Mouse (Mus musculus) kidney, adult 8-10 months (tissue): ENCODE measurements at regions not wholly inside any gene's neighbourhood (a gene's known extent, or its start where the extent isn't known, plus 50 kb on each side); places are given as distances from the start of the nearest gene placed in this dataset.

Source experiments
- DNase-seq, 2 experiments: peaks; one replicate each; pipeline ENCODE4 v3.0.0; 2022

- peak in 1 of 2 experiments; percentile 11 for DNase-seq
Measured at GRCm38 (mm10) chr2:45172382-45172781, 55.2 kb upstream of the Zeb2 start.

DNA sequence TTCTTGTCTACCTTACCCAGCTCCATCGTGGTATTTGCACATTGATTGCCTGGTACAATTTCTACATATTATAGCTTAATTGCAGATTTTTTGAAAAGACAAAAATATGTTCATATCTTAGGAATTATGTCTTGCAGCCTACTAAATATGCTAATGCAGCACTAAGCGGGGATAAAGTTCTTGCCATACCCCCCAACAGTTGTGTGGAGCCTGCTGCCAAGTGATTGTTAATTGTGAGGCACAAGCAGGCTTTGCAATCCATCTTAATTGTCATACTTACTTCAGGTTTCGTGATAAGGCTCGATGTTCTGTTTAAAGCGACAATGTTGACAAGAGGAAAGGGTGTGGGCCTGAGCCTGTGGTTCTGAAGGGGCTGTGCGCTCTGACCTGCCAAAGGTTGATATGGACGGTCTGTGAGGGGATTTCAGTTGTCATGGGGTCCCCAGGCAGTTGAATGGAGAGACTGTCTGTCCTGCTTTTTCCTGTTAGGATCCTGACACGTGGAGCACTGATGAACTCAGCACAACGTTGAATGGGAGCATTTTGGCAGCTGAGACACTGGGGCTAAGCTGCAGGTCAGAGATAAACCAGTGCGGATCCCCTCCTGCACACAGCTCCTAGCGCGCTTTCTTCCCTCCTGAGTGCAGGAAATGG, 54.5 kb upstream of the Zeb2 start:
- no peak for DNase-seq

DNA sequence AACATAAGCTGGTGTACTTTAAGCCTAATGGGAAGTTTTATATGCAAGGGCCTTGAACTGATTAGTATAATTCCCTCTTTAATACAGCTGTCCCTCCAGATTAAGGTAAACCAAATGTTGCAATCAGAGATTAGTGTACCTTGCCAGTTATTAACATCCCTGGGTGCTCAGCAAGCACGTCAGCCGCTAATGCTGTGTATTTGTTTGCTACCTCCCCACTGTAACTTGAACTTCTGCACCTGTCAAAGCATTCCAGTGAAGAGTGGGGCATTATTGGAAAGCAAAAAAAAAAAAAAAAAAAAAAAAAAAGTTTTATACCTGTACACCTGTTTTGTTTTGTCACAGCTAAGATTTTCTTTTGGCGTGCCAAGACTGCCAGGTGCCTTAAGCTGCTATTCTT, 53.1 kb upstream of the Zeb2 start:
- DNase-seq = no peak

DNA sequence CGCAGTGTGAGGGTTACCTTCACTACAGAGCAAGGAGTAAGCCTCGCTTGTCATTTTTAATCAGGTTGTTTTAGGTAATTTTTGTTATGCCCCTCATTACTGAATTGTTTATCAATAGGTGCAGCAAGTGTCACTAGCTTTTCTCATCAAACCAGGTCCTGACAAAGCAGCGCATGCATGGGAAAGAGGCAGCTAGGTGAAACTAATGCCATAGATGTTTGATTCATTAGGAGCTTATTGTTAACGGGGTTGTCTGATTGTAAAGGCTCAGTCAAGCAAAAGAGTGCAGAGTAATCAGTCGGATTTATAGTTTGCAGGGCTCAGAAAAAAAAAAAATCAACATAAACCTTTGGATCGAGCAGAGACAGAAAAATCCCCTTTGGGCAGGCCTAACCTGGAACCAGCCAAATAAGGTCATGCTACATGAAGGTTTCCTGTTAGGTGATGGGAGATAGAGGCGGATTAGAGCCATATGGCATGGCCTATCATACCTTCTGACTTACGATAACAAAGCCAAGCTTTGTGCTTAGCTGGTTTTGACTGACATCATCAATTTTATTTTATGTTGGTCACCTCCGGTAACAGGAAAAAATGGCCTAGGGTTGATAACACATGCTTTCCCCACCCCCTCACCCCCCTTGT, 52.4 kb upstream of the Zeb2 start:
- no peak for DNase-seq

DNA sequence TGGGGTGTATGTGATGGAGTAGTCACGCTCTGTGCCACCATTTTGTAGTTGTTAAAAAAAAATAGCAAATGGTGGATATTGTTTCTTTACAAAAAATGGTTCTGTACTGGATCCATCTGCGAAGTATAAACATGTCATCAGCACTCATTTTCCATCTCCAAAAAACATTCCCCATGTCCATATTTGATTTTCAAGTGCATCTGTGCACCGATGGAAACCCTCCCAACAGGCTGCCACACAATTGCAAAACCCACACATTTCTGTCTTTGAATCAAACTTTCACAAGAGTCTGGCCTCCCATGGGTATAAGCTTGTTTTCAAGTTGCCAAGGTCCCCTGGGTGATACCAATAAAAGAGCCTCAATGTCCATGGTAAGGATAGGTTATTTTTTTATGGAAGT, 51.4 kb upstream of the Zeb2 start:
- DNase-seq = no peak
